Mouse (Mus musculus): ENCODE data around the gene Chst15.

Chst15 gene

GRCm38 (mm10) chr7:132336781-132337180 is 19.8 kb upstream of the Chst15 start:
- DNase-seq (ENCODE audit: low spot score) = no peak

DNA sequence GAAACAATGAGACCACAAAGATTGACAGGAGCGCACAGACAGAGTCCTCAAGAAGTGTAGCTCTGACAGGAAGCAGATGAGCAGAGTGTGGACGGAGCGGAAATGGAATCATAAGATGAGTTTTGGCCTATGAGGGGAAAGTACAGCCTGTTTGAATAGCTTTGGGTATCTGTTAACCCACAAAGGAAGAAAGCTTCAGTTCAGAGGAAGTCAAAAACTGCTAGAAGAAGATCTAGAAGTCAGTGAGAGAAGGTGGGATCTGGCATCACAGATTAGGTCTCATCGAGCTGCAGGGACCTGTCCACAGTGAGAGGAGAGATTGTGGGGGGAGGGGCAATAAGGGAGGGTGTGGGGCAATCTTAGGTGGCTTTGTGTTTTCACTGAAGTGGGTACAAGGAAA is 18.3 kb upstream of the Chst15 start:
- peak; percentile 76 for DNase-seq (ENCODE audit: low spot score)

DNA sequence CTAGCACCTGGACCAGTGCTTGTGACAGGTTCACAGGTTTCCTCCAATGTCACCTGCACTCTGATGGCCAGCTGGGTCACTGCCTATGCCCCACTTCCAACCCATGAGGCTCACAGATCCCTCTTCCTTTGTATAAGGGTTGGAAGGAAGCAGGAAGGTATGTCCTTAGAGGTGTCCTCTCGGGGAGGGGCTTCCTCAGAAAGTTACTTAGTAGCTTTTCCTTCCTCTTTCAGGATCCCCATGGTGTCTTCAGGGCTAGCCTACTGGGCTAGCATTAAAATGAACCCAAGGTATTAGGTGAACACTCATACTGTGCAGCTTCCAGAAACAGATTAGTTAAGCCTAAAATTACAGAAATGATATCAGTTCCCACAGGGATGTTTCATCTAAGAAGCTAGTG is 16.1 kb upstream of the Chst15 start:
- no peak for DNase-seq (ENCODE audit: low spot score)

DNA sequence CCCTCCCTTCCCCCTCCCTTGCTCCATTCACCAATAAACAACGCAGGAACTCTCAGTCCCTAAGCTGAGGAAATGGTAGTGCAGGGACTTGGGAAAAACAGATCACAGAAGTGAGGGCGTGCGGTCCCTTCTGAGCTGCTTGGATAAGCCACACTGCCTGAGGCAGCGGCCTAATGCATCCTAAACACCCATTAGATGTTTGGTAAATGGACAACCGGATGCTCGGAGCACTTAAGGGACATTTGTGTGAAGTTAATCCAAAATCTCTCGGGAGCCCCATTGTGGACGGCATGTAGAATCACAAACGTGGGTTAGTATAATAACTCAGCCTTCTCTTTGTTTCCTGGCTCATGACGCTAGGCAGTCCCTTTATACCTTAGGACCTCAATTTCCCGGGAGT is 15.1 kb upstream of the Chst15 start:
- no peak for DNase-seq (ENCODE audit: low spot score)

- no peak for DNase-seq (ENCODE audit: low spot score)
Observed at GRCm38 (mm10) chr7:132330179-132330578, 13.2 kb upstream of the Chst15 start.

DNA sequence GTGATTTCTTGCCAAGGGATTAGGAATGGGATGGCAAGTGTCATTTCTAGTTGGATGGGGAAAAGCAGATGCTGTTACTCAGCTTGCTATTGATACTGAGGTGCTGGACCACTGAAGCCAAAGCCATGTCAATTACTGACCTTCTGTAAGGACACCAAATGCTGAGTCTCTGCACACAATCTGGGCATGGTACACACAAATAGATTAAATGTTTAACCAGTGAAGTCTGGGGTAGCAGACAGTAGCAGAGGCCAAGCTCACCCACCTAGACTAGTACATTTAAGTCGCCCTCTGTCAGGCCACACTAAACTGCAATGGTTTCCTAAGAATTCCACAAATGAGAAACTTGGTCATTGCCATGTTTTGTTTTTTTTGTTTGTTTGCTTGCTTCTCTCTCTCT is 11.6 kb upstream of the Chst15 start:
- no peak for DNase-seq (ENCODE audit: low spot score)

DNA sequence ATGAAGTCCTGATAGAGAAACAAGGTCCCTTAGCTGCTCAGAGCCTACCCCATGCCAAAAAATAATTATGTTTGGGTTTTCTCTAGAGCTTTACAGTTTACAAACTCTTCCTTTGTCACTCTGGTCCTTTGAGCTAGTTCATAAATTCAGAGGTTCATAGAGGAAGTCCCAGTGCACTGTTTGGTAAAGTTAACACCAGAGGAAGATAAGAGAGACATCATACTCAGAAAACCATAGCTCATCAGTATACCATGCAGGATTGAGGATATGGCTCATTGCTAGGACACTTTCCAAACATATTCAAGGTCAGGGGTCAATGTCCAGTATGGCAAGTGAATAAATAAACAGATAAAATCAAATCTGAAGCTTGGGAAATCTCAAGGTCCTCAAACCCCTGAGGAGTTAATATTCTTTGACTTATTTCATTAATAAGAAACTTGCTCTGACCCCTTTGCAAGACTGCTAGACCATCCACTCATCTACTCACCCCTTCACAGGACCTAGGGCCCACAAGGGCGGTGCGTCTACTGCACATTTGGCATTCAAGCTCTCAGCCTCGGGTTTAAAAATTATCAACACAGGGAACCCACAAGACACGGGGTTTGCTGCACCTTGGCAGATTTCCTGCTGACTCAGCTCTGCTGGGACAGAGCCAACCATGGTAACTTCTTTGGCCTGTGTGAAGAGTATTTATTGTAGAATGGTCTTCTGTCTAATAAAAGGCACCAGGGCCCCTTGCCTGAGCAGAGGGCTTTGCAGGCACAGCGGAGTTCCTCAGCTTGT is 8.7 kb upstream of the Chst15 start:
- DNase-seq (ENCODE audit: low spot score) = peak; percentile 6

DNA sequence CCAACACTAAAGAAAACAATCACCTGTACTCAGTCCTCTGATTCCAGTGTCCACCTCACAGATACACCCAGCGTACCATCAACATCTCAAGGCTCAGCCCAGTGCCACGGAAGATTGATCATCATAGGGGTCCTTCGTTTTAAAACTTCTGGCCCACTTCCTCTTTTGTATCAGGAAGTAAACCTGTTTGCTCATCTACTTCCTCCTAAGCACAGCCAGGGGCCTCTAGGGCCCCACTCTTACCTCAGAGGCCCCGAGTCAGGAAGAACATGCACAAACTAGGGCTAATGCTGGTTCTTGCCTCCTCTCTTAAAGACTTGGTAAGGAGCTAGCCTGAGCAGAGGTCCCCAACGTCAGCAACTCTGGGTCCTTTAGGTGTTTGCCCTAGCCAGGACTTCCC is 6.4 kb upstream of the Chst15 start:
- DNase-seq (ENCODE audit: low spot score) = peak; percentile 42

DNA sequence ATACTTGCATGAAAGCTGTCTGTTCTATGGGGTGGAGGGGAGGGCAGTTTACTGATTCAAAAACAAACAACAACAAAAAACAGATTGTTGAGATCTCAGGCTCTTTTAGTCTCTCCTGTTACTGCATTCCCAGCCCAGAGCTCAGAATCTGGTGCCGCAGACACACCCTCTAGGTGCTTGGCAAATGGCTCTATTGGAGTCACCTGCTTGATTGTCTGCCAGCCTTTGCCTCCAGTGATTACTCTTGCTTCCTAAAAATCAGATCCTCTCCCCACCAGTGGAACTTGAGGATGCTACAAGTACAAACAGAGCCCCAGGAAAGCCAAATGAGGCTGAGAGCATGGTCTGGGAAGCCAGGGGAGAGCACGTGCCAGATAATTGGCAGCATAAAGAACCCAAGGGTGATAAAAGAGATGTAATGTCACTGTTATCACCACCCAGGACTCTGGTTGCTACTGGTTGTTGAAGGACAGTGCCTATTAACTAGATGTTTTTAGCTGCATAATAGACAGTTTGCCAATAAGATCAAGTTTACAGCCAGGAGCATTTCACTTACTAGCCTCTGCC is 4.4 kb upstream of the Chst15 start:
- DNase-seq (ENCODE audit: low spot score) = no peak

- DNase-seq (ENCODE audit: low spot score) = peak; percentile 85
Observed at GRCm38 (mm10) chr7:132316101-132317035, 660 bp downstream of the Chst15 start.

GRCm38 (mm10) chr7:132315149-132316091 is 1.6 kb downstream of the Chst15 start:
- DNase-seq (ENCODE audit: low spot score) = peak; percentile 73

DNA sequence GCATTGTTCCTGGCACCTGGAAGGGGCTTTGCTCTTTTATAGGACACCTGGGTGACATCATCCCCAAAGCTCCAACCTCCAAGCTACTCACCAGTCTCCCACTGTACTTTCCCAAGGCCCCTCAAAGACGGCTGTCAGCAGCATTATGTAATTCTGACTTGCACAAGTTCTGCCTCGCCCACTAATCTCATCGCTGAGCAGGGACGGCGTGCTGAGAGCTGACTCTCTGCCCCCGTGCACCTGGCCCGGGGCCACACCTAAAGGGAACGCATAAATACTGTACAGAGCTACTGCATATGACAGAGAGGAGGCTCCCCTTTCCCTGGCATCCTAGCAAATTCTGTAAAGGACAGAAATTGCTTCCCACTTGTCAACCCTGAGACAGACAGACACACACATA is 4.6 kb downstream of the Chst15 start:
- DNase-seq (ENCODE audit: low spot score) = no peak

- DNase-seq (ENCODE audit: low spot score) = no peak
Observed at GRCm38 (mm10) chr7:132308537-132309191, 8.4 kb downstream of the Chst15 start.

- no peak for DNase-seq (ENCODE audit: low spot score)
Observed at GRCm38 (mm10) chr7:132307722-132308271, 9.2 kb downstream of the Chst15 start.

GRCm38 (mm10) chr7:132306671-132307412 is 10.2 kb downstream of the Chst15 start:
- no peak for DNase-seq (ENCODE audit: low spot score)

DNA sequence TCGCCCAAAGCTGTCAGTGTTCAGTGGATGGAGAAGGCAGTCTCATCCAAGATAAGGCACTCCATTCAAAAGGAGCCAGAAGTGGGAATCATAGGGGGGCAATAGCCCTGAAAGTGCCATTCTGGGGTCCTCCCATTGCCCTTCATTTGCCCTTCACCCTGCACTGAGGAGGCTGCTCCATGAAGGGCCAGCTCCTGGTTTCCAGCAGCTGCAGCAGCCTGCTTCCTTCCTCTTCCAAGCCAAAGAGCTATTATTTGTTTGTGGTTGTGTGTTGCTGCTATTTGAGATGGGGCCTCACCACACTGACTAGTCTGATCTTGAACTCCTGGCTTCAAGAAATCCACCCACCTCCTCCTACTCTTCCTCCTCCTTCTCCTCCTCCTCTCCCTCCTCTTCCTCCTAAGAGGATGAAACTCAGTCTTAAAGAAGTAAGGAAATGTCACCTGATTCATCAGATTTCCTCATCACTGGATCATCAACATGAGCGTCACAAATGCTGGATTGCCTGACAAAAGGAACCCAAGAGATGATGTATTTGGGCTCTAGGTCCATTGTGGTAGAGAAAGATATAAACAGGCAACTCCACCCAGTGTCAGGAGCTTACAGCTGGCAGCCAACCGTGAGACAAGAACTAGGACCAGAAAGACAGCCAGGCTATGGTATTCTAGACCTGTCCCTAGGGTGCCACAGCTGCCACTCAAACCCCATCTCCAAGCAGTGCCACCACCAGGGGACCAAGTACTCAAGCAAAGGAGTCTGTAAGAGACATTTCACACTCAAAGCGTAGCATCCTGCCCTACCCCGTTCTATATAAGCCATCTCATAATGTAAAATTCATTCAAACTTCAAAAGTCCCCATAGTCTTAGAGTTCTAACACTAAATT is 11.3 kb downstream of the Chst15 start:
- peak; percentile 26 for DNase-seq (ENCODE audit: low spot score)

DNA sequence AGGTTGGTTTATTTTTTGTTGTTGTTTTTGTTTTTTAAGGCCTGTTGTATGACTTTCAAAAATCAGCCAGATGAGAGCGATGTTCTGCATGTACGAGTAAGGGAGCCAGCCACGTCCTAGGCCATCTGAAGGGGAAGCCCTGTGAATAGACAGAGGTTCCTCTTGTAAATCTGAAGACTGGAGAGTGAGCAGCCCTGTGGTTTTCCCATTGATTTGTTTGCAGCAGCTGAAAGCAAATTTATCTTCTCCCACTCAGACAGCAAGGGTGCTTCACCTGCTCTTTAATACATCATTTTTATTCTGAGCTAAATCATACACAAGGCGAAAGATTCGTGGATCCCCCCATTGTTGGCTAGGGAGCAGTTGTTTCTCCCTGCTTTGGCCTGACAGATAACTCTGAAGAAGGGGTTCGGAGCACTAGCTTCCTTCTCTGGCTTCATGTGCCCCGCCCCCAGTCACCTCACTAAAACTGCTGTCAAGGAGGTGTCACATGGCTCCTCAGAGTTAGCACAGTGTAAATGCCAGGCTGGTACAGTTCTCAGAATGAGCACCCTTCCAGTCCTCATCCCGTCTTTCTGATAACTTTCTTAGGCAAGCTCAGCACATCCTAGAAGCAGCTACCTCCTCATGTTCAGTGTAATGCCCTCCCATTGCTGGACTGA is 12.5 kb downstream of the Chst15 start:
- DNase-seq (ENCODE audit: low spot score) = peak; percentile 41

GRCm38 (mm10) chr7:132303988-132304387 is 13.0 kb downstream of the Chst15 start:
- peak; percentile 32 for DNase-seq (ENCODE audit: low spot score)
